Mouse (Mus musculus) urinary bladder, adult 18-20 months (tissue): ENCODE measurements at regions not wholly inside any gene's neighbourhood (a gene's known extent, or its start where the extent isn't known, plus 50 kb on each side); places are given as distances from the start of the nearest gene placed in this dataset.

Experiments
- DNase-seq, 2 experiments: peaks; one replicate each; pipeline ENCODE4 v3.0.0; 2022; ENCODE audit warnings: low spot score in 2 of 2, mixed read lengths in 2 of 2

DNA sequence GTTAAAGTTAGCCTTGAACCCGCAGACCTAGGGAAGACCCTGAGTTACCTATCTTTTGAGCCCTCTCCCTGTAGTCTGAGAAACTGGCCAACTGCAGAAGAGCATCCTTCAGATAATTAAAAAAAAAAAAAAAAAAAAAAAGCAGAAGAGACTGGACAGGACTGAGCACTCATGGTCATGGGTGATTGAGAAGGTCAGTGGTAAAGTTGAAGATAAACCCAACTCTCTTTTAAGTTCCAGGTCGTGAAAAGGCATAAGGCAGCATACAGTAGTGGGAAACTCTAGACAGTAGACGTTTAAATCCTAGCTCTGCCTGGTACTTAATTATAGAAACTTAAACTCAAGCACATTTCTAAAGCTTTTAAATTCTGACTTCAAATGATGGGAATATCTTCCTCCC, 84.6 kb upstream of the Rreb1 start:
- DNase-seq: no peak

DNA sequence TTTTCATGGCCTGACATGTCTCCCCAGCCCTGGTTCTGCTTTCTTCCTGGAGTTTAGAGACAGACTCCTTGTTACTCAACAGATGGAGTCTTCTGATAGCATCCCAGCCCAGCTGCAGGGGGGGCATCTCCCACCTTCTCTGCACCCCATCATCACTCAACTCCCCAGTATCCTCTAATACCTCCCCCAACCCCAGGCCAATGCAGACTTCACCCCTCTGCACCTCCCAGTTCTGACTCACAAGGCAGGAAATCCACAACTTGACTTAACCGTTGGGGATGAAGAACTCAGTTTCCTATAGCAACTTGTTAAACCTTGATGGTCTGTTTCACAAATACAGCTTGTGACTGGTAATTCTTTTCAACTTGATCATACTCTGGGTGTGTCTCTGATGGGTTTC, 73.7 kb upstream of the Rreb1 start:
- DNase-seq: no peak

DNA sequence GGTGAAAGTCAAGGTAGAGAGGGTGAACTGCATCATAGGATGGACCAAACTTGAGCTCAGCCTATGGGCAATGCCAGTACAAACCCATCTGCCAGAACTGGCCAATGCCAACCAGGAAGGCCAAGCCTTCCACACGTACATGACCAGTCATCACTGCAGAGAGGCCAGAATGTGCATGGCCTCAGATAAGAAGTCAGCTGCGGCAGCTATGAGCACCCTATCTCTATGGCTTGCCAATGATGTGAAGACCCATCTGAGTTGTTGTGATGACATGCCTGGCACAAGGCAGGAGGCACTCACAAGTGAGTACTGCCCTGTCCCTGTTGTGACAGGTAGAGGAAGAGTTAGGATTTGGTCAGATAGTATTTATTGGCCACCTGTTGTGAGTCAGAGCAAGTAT, 72.7 kb upstream of the Rreb1 start:
- DNase-seq: no peak

DNA sequence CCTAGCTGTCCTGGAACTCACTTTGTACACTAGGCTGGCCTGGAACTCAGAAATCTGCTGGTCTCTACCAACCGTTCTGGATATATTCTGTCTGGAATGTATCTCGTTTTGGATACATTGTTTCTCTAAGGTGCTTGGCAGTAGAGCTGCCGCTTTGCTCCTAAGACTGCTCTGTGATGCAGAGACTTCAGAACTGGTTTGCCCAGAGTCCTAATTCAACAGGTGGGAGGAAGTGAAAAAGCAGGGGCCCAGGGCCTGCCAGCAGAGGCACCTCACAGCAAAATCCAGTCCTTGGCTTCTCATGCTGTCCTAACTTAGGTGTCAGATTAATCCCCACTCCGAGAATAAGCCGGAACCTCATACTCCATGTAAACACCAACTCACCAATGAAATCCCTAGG, 67.3 kb upstream of the Rreb1 start:
- DNase-seq: no peak

DNA sequence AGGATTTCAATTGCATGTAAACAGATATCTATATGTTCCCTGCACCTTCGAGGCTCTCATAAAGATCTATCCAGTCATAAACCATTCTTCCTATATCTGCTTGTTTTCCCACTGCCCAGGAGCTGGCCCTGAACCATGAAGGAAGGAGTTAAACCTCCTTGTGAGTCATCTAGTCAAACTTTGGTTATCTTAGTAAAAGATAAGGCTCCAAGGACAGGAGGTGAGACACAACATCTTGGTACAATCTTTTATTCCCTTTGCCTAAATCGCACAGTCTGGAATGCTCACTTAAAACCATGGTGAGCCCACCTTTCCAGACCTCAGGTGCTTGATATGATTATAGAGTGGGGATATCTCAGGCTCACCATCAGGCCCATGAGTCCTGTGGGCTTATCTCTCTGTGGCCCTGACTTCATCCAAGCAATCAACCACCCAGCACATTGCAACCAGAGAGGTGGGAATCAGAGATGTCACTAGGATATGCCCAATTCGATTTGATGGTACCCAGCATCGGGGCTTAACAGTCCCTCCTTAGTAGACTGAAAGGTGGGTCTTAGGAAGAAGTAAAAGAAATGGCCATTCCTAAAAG, 65.2 kb upstream of the Rreb1 start:
- no peak for DNase-seq

DNA sequence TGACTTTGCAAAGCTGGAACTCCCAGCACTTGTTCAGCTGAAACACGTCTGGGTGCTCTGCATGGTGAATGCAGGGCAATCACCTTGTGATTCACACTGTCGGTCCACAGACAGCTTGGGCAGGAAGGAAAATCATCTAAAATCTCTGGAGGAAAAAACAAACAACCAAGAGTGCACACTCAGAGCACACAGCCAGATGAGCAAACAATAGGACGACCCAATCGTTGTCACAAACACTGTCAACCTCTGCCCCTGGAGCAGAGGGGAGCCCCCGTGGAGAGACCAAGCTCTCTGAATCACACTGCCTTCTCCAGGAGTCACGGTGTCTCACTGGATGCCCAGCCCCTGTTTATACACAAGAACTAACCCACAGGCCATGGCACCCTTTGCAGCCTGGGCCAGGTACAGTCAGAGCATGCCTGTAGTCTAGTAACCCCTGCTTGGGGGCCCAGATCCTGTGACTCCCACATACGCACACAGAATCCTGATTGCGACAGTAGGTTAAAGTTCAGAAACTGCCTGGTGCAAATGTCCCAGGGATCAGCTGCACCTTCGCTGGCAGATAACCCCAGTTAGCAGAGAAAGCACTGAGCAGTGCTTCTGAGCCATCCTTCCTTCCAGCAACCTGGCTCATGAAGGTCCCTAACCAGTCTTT, 63.0 kb upstream of the Rreb1 start:
- DNase-seq: peak; percentile 27 to 28

DNA sequence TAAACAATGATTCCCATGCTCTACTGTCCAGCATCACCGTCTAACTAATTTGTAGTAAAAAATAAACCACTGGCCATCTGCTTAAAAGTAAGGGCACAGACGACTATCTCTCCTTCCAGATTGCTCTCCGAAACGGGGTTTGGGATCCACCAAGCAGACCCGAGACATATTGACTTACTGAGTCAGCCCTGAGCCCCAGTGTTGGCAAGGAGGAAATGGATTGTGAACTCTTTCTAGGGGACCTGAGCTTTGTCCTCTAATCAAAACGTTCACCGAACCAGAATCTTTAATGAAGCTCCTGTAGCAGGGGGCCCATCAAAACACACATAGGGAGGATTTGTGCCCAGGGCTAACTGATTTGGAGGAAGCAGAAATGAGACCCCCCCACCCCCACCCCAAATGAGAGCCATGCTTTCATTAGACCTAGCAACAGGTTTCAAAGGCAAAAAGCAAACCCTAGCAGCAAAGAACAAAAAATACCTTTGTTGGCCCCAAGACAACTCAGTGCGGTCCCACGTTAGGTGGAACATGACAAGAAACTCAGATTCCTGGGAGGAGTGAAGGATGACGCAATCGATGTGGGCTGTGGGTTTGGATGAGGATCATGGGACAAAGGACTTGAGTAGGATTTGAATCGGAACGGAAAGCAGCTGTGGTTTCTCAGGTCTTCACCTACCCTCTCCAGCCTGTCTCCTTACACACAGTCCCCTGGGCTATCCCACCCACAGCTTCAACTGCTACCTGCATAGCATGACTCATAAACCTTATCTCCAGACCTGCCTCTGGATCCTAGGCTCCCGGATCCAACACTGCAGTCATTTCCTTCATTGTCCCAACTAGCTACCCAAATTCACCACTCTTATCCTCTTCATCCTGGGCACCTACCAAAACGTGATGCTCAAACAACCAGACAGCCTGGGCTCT, 62.2 kb upstream of the Rreb1 start:
- DNase-seq: no peak

DNA sequence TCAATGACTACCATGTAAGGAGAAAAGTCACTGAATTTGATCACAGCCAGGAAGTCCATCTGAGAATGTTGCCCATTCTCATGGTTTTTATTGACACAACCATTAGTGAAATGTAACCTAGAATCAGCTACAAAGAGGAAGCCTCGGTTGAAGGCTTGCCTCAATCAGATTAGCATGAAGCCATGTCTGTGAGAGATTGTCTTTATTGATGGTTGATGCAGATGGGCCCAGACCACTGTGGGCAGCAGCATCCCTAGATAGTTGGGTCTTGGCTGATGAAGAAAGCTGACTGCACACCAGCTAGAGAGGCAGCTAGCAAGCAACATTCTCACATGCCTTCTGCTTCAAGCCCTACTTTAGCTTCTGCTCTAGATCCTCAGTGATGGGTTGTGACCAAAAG, 60.4 kb upstream of the Rreb1 start:
- DNase-seq: no peak

DNA sequence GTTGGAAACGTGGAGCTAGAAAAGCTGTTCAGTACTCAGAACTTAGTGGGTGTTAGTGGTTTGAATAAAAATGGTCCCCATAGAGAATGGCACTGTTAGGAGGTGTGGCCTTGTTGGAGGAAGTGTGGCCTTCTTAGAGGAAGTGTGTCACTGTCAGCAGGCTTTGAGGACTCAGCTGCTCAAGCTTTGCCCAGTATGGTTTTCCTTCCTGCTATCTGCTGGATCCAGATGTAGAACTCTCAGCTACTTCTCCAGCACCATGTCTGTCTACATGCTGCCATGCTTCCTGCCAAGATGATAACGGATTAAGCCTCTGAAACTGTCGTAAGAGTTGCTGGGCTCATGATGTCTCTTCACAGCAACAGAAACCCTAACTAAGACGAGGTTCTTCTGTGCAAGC, 59.8 kb upstream of the Rreb1 start:
- no peak for DNase-seq
